Mouse (Mus musculus): ENCODE data around the gene Rpl9.

Rpl9 gene

GRCm38 (mm10) chr5:65374746-65375145, 16.5 kb downstream of the Rpl9 start:
- DNase-seq (ENCODE audit: low read depth): no peak

GRCm38 (mm10) chr5:65371551-65371950, 19.7 kb downstream of the Rpl9 start:
- no peak for DNase-seq (ENCODE audit: low read depth)

GRCm38 (mm10) chr5:65367837-65368236, 23.4 kb downstream of the Rpl9 start:
- no peak for DNase-seq (ENCODE audit: low read depth)

GRCm38 (mm10) chr5:65357771-65358170, 33.5 kb downstream of the Rpl9 start:
- DNase-seq (ENCODE audit: low read depth): no peak

- no peak for DNase-seq (ENCODE audit: low read depth)
Observed at GRCm38 (mm10) chr5:65356851-65357250, 34.4 kb downstream of the Rpl9 start.

- DNase-seq (ENCODE audit: low read depth): no peak
Observed at GRCm38 (mm10) chr5:65354985-65355384, 36.3 kb downstream of the Rpl9 start.

- no peak for DNase-seq (ENCODE audit: low read depth)
Observed at GRCm38 (mm10) chr5:65354097-65354496, 37.1 kb downstream of the Rpl9 start.

GRCm38 (mm10) chr5:65350508-65350907, 40.7 kb downstream of the Rpl9 start:
- DNase-seq (ENCODE audit: low read depth): no peak

- DNase-seq (ENCODE audit: low read depth): no peak
Observed at GRCm38 (mm10) chr5:65348168-65348567, 43.1 kb downstream of the Rpl9 start, which contains the start of gene Klb. TSS of gene Klb (plus strand) at chr5:65348314.

- no peak for DNase-seq (ENCODE audit: low read depth)
Observed at GRCm38 (mm10) chr5:65340167-65340566, 51.1 kb downstream of the Rpl9 start.

GRCm38 (mm10) chr5:65338394-65338793, 52.9 kb downstream of the Rpl9 start:
- no peak for DNase-seq (ENCODE audit: low read depth)

Data from fibroblast of lung, adult 2 months (primary cell).